Mouse (Mus musculus) 3T3-L1 (cell line): ENCODE data around the gene Khdrbs1.

Source experiments
- DNase-seq: peaks from one replicate; pipeline ENCODE4 v3.0.0-alpha.2; 2015; ENCODE audit warnings: low read depth, low spot score

The Khdrbs1 gene

GRCm38 (mm10) chr4:129672878-129673449 is 69.1 kb downstream of the Khdrbs1 start:
- peak; percentile 10 for DNase-seq

- DNase-seq = peak; percentile 90
These were observed 69.8 kb downstream of the Khdrbs1 start, which contains the start of gene Kpna6 for GRCm38 (mm10) chr4:129672083-129672877. TSS of gene Kpna6 (minus strand) at chr4:129672767.

GRCm38 (mm10) chr4:129671491-129672082 is 70.5 kb downstream of the Khdrbs1 start:
- DNase-seq = peak; percentile 81

- no peak for DNase-seq
These were observed 79.8 kb downstream of the Khdrbs1 start for GRCm38 (mm10) chr4:129662255-129662813.

GRCm38 (mm10) chr4:129661584-129661983 is 80.5 kb downstream of the Khdrbs1 start:
- DNase-seq = no peak

- no peak for DNase-seq
These were observed 87.3 kb downstream of the Khdrbs1 start for GRCm38 (mm10) chr4:129654770-129655169.
